Mouse (Mus musculus) midbrain, embryonic 11.5 days (tissue): ENCODE results near the gene Sectm1a. TPM values are rescaled to one million over a fixed set of nuclear protein-coding genes. Genes with fewer than 3 reads are reported as not detected.

Experiments used
- ATAC-seq: fragments of 200-750 bp; cut with Nextera tagmentation; 2 replicates; pipeline ENCODE4 v1.8.0; 2017; ENCODE audit warnings: moderate TSS enrichment, moderate library complexity; ENCODE audit not compliant: low FRiP score
- DNase-seq: peaks from one replicate; pipeline ENCODE4 v3.0.0; 2015; ENCODE audit warnings: low spot score; ENCODE audit errors: missing footprints
- H3K27ac ChIP-seq: fragments of 300-500 bp; sonication (generic); 2 replicates; pipeline ENCODE4 v1.5.1; 2014; ENCODE audit warnings: low read depth, low read length
- H3K27me3 ChIP-seq: fragments of 300-500 bp; sonication (generic); 2 replicates; pipeline ENCODE4 v1.6.1; 2014; ENCODE audit warnings: mild to moderate bottlenecking, low read length, moderate library complexity, mixed read lengths; ENCODE audit not compliant: control insufficient read depth, insufficient read depth
- H3K36me3 ChIP-seq: fragments of 300-500 bp; sonication (generic); 2 replicates; pipeline ENCODE4 v1.6.1; 2014; ENCODE audit warnings: mild to moderate bottlenecking, low read length, moderate library complexity, mixed read lengths; ENCODE audit not compliant: control insufficient read depth, insufficient read depth
- H3K4me1 ChIP-seq: fragments of 300-500 bp; sonication (generic); 2 replicates; pipeline ENCODE4 v1.6.1; 2014; ENCODE audit warnings: low read length; ENCODE audit not compliant: control insufficient read depth, insufficient read depth
- H3K4me2 ChIP-seq: fragments of 300-500 bp; sonication (generic); 2 replicates; pipeline ENCODE4 v1.6.1; 2014; ENCODE audit warnings: mild to moderate bottlenecking, moderate library complexity
- H3K4me3 ChIP-seq: fragments of 300-500 bp; sonication (generic); 2 replicates; pipeline ENCODE4 v1.5.1; 2014; ENCODE audit warnings: low read depth, low read length
- H3K9ac ChIP-seq: fragments of 300-500 bp; sonication (generic); 2 replicates; pipeline ENCODE4 v1.6.1; 2014; ENCODE audit warnings: low read length
- H3K9me3 ChIP-seq: fragments of 300-500 bp; sonication (generic); 2 replicates; pipeline ENCODE4 v1.6.1; 2016; ENCODE audit warnings: low read length; ENCODE audit not compliant: control insufficient read depth
- WGBS: fragments of 180-500 bp; shearing (Covaris S2); extraction: QIAGEN DNeasy Blood & Tissue Kit; methylation state at CpG from one replicate; pipeline ENCODE4 v1.1.7; 2014; 5-methylcytosine and 5-hydroxymethylcytosine counted together
- polyA plus RNA-seq: library from polyadenylated mRNA; unstranded; fragments of >200 nt; fragmentation: Nextera tagmentation; extraction: Ambion mirVana; gene quantifications from 2 replicates; pipeline ENCODE4 v1.2.1, GENCODE M21; 2014

Sectm1a gene
- not detected in 2 replicates for polyA plus RNA-seq

DNA sequence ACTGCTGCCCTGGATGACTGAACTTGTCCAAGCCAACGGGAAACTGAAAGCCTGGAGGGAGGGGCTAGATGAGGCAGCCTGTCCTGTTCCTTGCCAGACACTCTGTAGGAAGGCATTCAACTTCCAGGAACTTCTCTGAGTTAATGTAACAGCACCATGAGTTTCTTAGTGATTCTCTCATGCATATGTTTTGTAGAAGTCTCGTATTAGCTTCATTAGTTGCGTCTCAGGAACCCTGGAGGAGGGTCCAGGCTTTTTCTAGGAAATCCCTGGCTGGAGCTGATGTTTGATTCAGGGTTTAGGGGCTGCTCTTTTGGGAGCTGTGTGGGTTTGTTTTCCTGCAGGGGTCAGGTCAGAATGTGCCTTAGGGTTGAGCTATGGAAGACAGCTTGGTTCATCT, at the start of gene Sectm1a:
TSS of gene Sectm1a (minus strand) at position 101 of the 400 bp plus-strand sequence.
- no peaks in the 10 kb centered on the region for H3K4me1 ChIP-seq
- peak; percentile 12 for DNase-seq
- H3K9ac ChIP-seq, result no peak within 1 kb of the TSS
- no peak for ATAC-seq
- H3K27ac ChIP-seq, result no peak within 1 kb of the TSS
- H3K36me3 ChIP-seq, result no peaks in the 10 kb centered on the region
- no peaks in the 10 kb centered on the region for H3K9me3 ChIP-seq
- no peaks in the 10 kb centered on the region for H3K27me3 ChIP-seq
- no peak within 1 kb of the TSS for H3K4me3 ChIP-seq
- 67% methylated on average over 3 of the region's 3 CpGs for WGBS
- H3K4me2 ChIP-seq, result no peak within 1 kb of the TSS

GRCm38 (mm10) chr11:121129616-121130015, 48.6 kb upstream of the Sectm1a start:
- no peak overlapping the region for H3K9ac ChIP-seq
- ATAC-seq (no peak), DNase-seq (no peak)
- H3K27me3 ChIP-seq, result no peaks in the 10 kb centered on the region
- 80% methylated on average over 1 of the region's 1 CpGs for WGBS
- no peak overlapping the region for H3K4me3 ChIP-seq
- no peak overlapping the region for H3K27ac ChIP-seq
- H3K36me3 ChIP-seq, result no peaks in the 10 kb centered on the region
- H3K4me2 ChIP-seq, result no peak overlapping the region
- H3K4me1 ChIP-seq, result no peaks in the 10 kb centered on the region
- H3K9me3 ChIP-seq, result no peaks in the 10 kb centered on the region

DNA sequence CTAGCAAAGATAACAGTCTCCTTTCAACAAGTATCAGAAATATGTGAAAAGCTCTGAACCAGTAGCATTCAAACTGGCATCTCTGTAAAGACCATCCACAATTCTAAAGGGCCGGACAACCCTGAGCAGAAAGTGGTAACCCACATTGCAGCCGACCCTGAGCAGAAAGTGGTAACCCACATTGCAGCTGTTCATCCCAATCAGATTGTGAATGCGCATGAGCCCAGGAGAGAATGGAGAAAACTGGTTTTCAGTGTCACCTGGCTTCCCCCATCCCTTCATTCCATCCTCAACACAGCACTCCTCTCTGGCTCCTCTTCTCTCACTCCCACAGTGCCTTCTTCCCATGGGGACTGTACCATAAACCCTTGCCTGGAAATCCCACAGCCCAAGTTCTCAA, 46.4 kb upstream of the Sectm1a start:
- H3K4me2 ChIP-seq, result no peak overlapping the region
- H3K9ac ChIP-seq, result no peak overlapping the region
- no peak overlapping the region for H3K4me3 ChIP-seq
- H3K9me3 ChIP-seq, result no peaks in the 10 kb centered on the region
- WGBS, result 85% methylated on average over 3 of the region's 3 CpGs
- H3K27me3 ChIP-seq, result no peaks in the 10 kb centered on the region
- H3K27ac ChIP-seq, result no peak overlapping the region
- H3K36me3 ChIP-seq, result no peaks in the 10 kb centered on the region
- ATAC-seq (no peak), DNase-seq (no peak)
- H3K4me1 ChIP-seq, result no peaks in the 10 kb centered on the region

- H3K27me3 ChIP-seq, result no peaks in the 10 kb centered on the region
- H3K27ac ChIP-seq, result no peak overlapping the region
- H3K36me3 ChIP-seq, result no peaks in the 10 kb centered on the region
- WGBS, result 84% methylated on average over 1 of the region's 1 CpGs
- ATAC-seq (no peak), DNase-seq (no peak)
- no peak overlapping the region for H3K4me3 ChIP-seq
- no peaks in the 10 kb centered on the region for H3K4me1 ChIP-seq
- H3K9ac ChIP-seq, result no peak overlapping the region
- H3K9me3 ChIP-seq, result no peaks in the 10 kb centered on the region
- H3K4me2 ChIP-seq, result no peak overlapping the region
These were observed 45.4 kb upstream of the Sectm1a start for GRCm38 (mm10) chr11:121126395-121126794.

GRCm38 (mm10) chr11:121125522-121126172, 44.6 kb upstream of the Sectm1a start:
- H3K4me3 ChIP-seq, result no peak overlapping the region
- WGBS, result 86% methylated on average over 3 of the region's 3 CpGs
- no peaks in the 10 kb centered on the region for H3K36me3 ChIP-seq
- H3K9ac ChIP-seq, result no peak overlapping the region
- H3K27ac ChIP-seq, result no peak overlapping the region
- DNase-seq (no peak), ATAC-seq (no peak)
- no peaks in the 10 kb centered on the region for H3K27me3 ChIP-seq
- no peaks in the 10 kb centered on the region for H3K4me1 ChIP-seq
- no peak overlapping the region for H3K4me2 ChIP-seq
- no peaks in the 10 kb centered on the region for H3K9me3 ChIP-seq

- no peaks in the 10 kb centered on the region for H3K9me3 ChIP-seq
- no peak overlapping the region for H3K9ac ChIP-seq
- no peak overlapping the region for H3K4me3 ChIP-seq
- no peaks in the 10 kb centered on the region for H3K4me1 ChIP-seq
- H3K27ac ChIP-seq, result no peak overlapping the region
- no peak overlapping the region for H3K4me2 ChIP-seq
- no peaks in the 10 kb centered on the region for H3K36me3 ChIP-seq
- WGBS, result 89% methylated on average over 4 of the region's 4 CpGs
- ATAC-seq, result no peak
- no peaks in the 10 kb centered on the region for H3K27me3 ChIP-seq
- no peak for DNase-seq
These were observed 42.4 kb upstream of the Sectm1a start for GRCm38 (mm10) chr11:121123438-121123837.

GRCm38 (mm10) chr11:121122024-121122670, 41.1 kb upstream of the Sectm1a start:
- no peak for ATAC-seq
- H3K4me3 ChIP-seq, result no peak overlapping the region
- WGBS, result 84% methylated on average over 2 of the region's 2 CpGs
- H3K9ac ChIP-seq, result no peak overlapping the region
- H3K27me3 ChIP-seq, result no peaks in the 10 kb centered on the region
- no peak overlapping the region for H3K4me2 ChIP-seq
- H3K36me3 ChIP-seq, result no peaks in the 10 kb centered on the region
- DNase-seq, result no peak
- no peak overlapping the region for H3K27ac ChIP-seq
- no peaks in the 10 kb centered on the region for H3K4me1 ChIP-seq
- H3K9me3 ChIP-seq, result no peaks in the 10 kb centered on the region

DNA sequence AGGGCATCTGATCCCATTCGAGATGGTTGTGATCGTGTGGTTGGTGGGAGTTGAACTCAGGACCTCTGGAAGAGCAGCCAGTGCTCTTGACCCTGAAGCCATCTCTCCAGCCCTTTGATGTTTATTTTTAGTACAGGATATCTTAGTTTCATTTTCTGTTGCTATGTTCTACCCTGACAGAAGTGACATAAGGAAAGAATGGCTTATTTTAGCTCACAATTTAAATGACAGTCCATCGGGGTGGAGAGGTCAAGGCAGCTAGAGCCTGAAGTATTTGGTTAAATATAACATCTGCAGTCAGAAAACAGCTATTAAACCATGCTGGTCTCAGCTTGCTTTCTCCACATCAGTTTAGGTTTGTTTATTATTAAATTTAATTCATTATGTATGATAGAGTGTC, 40.1 kb upstream of the Sectm1a start:
- H3K4me1 ChIP-seq, result no peaks in the 10 kb centered on the region
- H3K27me3 ChIP-seq, result no peaks in the 10 kb centered on the region
- no peak overlapping the region for H3K4me3 ChIP-seq
- H3K27ac ChIP-seq, result no peak overlapping the region
- no peak overlapping the region for H3K4me2 ChIP-seq
- H3K36me3 ChIP-seq, result no peaks in the 10 kb centered on the region
- DNase-seq (no peak), ATAC-seq (no peak)
- 81% methylated on average over 3 of the region's 3 CpGs for WGBS
- no peak overlapping the region for H3K9ac ChIP-seq
- no peaks in the 10 kb centered on the region for H3K9me3 ChIP-seq

DNA sequence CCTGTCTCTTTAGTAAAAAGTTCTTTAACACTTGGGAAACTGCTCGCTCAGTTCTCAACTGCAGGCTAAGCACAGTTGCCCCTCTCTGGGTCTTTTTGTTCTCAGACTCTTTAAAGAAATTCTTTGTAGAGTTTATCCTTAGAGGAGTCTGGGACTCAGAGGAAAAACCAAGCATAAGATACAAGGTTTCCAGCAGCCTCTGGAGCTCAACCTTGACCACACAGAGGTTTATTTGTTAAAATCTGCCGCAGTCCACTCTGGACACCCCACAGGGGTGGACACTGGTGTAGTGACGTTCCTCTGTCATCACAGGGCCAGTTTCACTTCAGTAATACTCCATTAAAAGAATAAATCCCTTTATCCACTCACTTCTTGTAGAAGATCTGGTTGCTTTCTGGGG, 37.6 kb upstream of the Sectm1a start, which contains the start of gene Tex19.2:
TSS of gene Tex19.2 (minus strand) at position 101 of the 400 bp plus-strand sequence.
- Histone ChIP-seq H3K36me3 (no peaks in the 10 kb centered on the region), H3K27me3 (no peaks in the 10 kb centered on the region), H3K9ac (no peak within 1 kb of the TSS), H3K27ac (no peak within 1 kb of the TSS), H3K4me2 (no peak within 1 kb of the TSS), H3K9me3 (no peaks in the 10 kb centered on the region), H3K4me3 (no peak within 1 kb of the TSS), H3K4me1 (no peaks in the 10 kb centered on the region)
- DNase-seq (no peak), ATAC-seq (no peak)
- WGBS, result 74% methylated on average over 3 of the region's 3 CpGs
